Mouse (Mus musculus) heart, embryonic 16.5 days (tissue): ENCODE measurements around the gene Oaz2. TPM values are rescaled to one million over a fixed set of nuclear protein-coding genes. Genes with fewer than 3 reads are reported as not detected.

Experiments used
- ATAC-seq: fragments of 200-750 bp; cut with Nextera tagmentation; replicated peaks from 2 replicates; pipeline ENCODE4 v1.8.0; 2017; ENCODE audit warnings: moderate number of reproducible peaks; ENCODE audit not compliant: insufficient read depth, low FRiP score; ENCODE audit errors: extremely low read depth
- H3K27ac ChIP-seq: fragments of 300-500 bp; sonication (generic); 2 replicates; pipeline ENCODE4 v1.5.1; 2014; ENCODE audit warnings: mild to moderate bottlenecking, low read length, control low read depth, moderate library complexity
- H3K27me3 ChIP-seq: fragments of 300-500 bp; sonication (generic); 2 replicates; pipeline ENCODE4 v1.6.1; 2014; ENCODE audit warnings: low read length, mixed read lengths; ENCODE audit not compliant: control insufficient read depth, insufficient read depth
- H3K36me3 ChIP-seq: fragments of 300-500 bp; sonication (generic); 2 replicates; pipeline ENCODE4 v1.6.1; 2014; ENCODE audit not compliant: control insufficient read depth, insufficient read depth
- H3K4me1 ChIP-seq: fragments of 300-500 bp; sonication (generic); 2 replicates; pipeline ENCODE4 v1.6.1; 2014; ENCODE audit warnings: low read length, mixed read lengths; ENCODE audit not compliant: control insufficient read depth, insufficient read depth
- H3K4me2 ChIP-seq: fragments of 300-500 bp; sonication (generic); 2 replicates; pipeline ENCODE4 v1.6.1; 2014; ENCODE audit warnings: low read depth, mild to moderate bottlenecking, control low read depth, low read length
- H3K4me3 ChIP-seq: fragments of 300-500 bp; sonication (generic); 2 replicates; pipeline ENCODE4 v1.5.1; 2014; ENCODE audit warnings: mild to moderate bottlenecking, control low read depth, low read length
- H3K9ac ChIP-seq: fragments of 300-500 bp; sonication (generic); 2 replicates; pipeline ENCODE4 v1.6.1; 2014; ENCODE audit warnings: low read length, control low read depth
- H3K9me3 ChIP-seq: fragments of 300-500 bp; sonication (generic); replicated peaks from 2 replicates; pipeline ENCODE4 v1.6.1; 2016; ENCODE audit warnings: low read length; ENCODE audit not compliant: control insufficient read depth
- WGBS: fragments of 180-500 bp; shearing (Covaris S2); extraction: QIAGEN DNeasy Blood & Tissue Kit; methylation state at CpG from one replicate; pipeline ENCODE4 v1.1.7; 2014; 5-methylcytosine and 5-hydroxymethylcytosine counted together
- polyA plus RNA-seq: library from polyadenylated mRNA; unstranded; fragments of >200 nt; fragmentation: Nextera tagmentation; extraction: Ambion mirVana; gene quantifications from 2 replicates; pipeline ENCODE4 v1.2.1, GENCODE M21; 2015

Gene Oaz2
- polyA plus RNA-seq, result 299 and 313 TPM in 2 replicates

DNA sequence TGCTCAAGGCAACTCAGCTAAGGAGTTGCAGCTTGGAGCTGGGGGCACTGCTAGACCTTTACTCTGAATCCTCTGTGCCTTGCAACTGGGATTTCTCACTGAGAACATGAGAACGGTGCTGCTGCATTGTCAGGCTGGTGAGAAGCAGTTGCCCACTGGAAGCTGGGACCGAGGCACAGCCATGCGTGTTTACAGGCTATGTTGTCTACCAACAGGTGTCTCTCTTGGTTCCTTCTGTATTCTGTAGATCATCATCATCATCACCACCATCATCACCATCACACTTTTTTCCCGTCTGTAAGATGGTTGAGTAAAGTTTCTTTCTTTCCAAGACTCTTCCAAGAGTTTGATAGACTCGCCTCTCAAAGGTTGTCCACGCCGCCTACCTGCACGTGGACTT, at the start of gene Oaz2:
TSS of gene Oaz2 (plus strand) at position 301 of the 400 bp plus-strand sequence.
- 90% methylated on average over 8 of the region's 8 CpGs for WGBS
- no peak within 1 kb of the TSS for H3K4me3 ChIP-seq

GRCm38 (mm10) chr9:65619311-65619710, 48.5 kb upstream of the Oaz2 start:
- Histone ChIP-seq H3K9ac (no peak overlapping the region), H3K9me3 (no peaks in the 10 kb centered on the region), H3K36me3 (no peaks in the 10 kb centered on the region), H3K4me2 (no peak overlapping the region), H3K27ac (no peak overlapping the region), H3K4me1 (no peaks in the 10 kb centered on the region), H3K27me3 (no peaks in the 10 kb centered on the region), H3K4me3 (no peak overlapping the region)
- ATAC-seq, result no peak
- WGBS, result 59% methylated on average over 3 of the region's 3 CpGs

More for the DNA sequence above, at the start of gene Oaz2:
- Histone ChIP-seq H3K4me2 (no peak within 1 kb of the TSS), H3K27me3 (no peaks in the 10 kb centered on the region), H3K36me3 (no peaks in the 10 kb centered on the region), H3K9ac (no peak within 1 kb of the TSS), H3K9me3 (no peaks in the 10 kb centered on the region), H3K4me1 (peaks cover 18% of the 10 kb centered on the region), H3K27ac (no peak within 1 kb of the TSS)
- ATAC-seq, result no peak

- WGBS, result 83% methylated on average over 4 of the region's 4 CpGs
- Histone ChIP-seq H3K9me3 (no peaks in the 10 kb centered on the region), H3K9ac (no peak overlapping the region)
Measured at GRCm38 (mm10) chr9:65621196-65621595, 46.6 kb upstream of the Oaz2 start.

GRCm38 (mm10) chr9:65621666-65622065, 46.1 kb upstream of the Oaz2 start:
- Histone ChIP-seq H3K4me3 (no peak overlapping the region), H3K9ac (no peak overlapping the region), H3K4me2 (no peak overlapping the region), H3K4me1 (no peaks in the 10 kb centered on the region), H3K27ac (no peak overlapping the region), H3K36me3 (no peaks in the 10 kb centered on the region), H3K9me3 (no peaks in the 10 kb centered on the region), H3K27me3 (no peaks in the 10 kb centered on the region)
- ATAC-seq, result no peak
- WGBS, result 84% methylated on average over 2 of the region's 2 CpGs

More at GRCm38 (mm10) chr9:65621196-65621595, 46.6 kb upstream of the Oaz2 start:
- Histone ChIP-seq H3K27ac (no peak overlapping the region), H3K27me3 (no peaks in the 10 kb centered on the region), H3K4me1 (no peaks in the 10 kb centered on the region), H3K36me3 (no peaks in the 10 kb centered on the region), H3K4me3 (no peak overlapping the region), H3K4me2 (no peak overlapping the region)
- no peak for ATAC-seq

- Histone ChIP-seq H3K36me3 (no peaks in the 10 kb centered on the region), H3K4me2 (no peak overlapping the region), H3K9me3 (no peaks in the 10 kb centered on the region), H3K27me3 (no peaks in the 10 kb centered on the region), H3K27ac (no peak overlapping the region), H3K4me3 (no peak overlapping the region), H3K9ac (no peak overlapping the region), H3K4me1 (no peaks in the 10 kb centered on the region)
- WGBS, result 73% methylated on average over 5 of the region's 5 CpGs
- no peak for ATAC-seq
Measured at GRCm38 (mm10) chr9:65622826-65623225, 45.0 kb upstream of the Oaz2 start.

DNA sequence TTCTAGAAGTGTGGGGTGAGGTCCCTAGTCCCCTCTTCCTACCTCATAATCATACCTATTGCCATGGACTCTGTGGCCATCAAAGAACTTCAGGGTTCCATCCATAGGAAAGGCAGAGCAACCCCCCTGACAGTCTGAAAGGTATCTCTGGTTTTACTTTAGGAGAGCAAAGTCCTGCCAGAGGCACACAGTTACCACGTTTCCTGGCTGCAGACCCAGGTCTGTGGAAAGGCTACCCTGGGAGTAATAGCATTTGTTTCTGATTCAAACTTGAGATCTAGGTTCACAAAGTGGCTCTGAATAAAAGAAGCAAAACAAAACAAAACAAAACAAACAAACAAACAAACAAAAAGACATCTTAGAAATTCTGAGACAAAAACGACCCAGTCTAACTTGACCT, 43.5 kb upstream of the Oaz2 start:
- Histone ChIP-seq H3K36me3 (no peaks in the 10 kb centered on the region), H3K4me2 (no peak overlapping the region), H3K9ac (no peak overlapping the region), H3K27me3 (no peaks in the 10 kb centered on the region), H3K4me3 (no peak overlapping the region), H3K27ac (no peak overlapping the region), H3K9me3 (no peaks in the 10 kb centered on the region), H3K4me1 (peaks cover 4% of the 10 kb centered on the region; the same call in 1 of the 2 replicates)
- WGBS, result 74% methylated on average over 2 of the region's 2 CpGs
- ATAC-seq, result no peak

DNA sequence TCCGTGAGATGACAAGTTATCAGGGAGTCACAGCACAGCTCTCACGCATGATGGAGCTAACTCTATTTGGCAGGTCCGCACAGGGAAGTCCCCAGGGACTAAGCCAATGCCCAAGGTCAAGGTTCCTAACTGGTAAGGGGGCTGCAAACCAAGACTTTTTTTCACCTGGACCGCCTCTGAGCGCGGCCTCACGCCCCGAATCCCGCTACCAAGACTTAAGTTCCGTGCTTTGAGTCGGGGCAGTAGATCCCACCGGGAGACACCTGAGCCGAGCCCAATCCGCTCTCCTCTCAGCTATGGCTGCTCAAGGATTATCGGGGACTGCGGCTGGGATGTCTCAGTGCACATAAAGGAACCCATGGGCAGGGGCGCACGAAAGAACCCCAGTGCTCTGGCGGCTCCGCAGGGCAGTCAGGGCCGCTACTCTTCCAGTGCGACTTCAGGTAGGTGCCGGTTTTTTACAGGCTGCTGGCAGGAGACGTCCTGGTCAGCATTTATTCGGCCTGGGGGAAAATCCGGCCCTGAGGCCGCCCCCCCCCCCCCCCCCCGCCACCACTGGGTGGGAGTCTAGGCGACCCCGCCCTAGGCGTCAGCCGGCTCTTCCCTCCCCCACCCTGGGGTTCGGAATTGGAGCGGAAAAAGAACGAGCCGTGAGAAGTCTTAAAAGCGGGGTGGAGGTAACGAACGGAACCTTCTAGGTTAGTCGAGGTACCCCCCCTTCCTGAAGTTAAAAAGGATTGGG, 38.6 kb upstream of the Oaz2 start, which contains the start of gene Rbpms2:
TSS of gene Rbpms2 (plus strand) at position 624 of the 742 bp plus-strand sequence.
- peak within 1 kb of the TSS; percentile 96 for H3K27ac ChIP-seq
- H3K9ac ChIP-seq, result peak within 1 kb of the TSS; percentile 95
- H3K9me3 ChIP-seq, result no peaks in the 10 kb centered on the region
- H3K4me1 ChIP-seq, result peaks cover 11% of the 10 kb centered on the region
- H3K4me3 ChIP-seq, result peak within 1 kb of the TSS; percentile 90
- H3K4me2 ChIP-seq, result peak within 1 kb of the TSS; percentile 93
- 1% methylated on average over 37 of the region's 40 CpGs for WGBS
- H3K36me3 ChIP-seq, result no peaks in the 10 kb centered on the region
- no peaks in the 10 kb centered on the region for H3K27me3 ChIP-seq
- ATAC-seq, result no peak

DNA sequence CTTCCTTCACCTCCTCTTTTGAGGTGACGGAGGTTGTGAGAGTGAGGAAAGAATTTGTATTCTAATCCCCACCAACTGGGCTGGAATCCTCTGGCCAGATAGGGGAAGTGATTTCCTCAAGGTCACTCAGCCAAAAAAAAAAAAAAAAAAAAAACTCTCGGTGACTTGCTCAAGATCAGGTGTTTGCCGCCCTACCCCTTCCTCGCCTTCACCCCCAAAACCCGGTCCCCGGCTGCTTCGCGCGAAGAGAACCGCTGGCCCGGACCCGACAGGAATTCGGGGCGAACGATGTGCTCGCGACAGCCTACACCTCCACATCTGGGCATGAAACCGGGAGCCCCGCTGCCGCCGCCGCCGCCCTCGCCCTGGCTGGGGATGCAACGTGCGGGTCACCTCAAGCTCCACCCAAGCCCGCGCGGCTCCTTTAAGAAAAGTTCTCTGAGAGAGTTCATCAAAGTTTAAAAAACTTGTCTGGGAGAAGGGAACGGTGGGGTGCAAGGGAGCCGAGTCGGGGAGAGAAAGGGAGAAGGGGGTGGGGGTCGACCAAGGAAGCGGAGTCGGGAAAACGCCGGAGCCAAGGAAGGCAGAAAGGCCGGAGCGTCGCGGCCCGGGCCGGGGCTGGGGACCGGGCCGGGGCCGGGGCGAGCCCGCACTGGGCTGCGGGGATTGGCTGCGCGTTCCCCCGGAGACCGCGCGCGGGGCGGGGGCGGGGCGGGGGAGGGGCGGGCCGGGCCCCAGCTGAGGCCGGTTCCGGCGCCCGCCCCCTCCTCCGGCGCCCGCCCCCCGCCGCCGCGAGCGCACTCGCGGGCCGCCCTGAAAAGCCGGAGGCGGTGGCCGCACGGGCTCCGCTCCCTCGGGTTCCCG, 37.8 kb upstream of the Oaz2 start:
- WGBS, result under 1% methylated on average over 39 of the region's 83 CpGs
- peak overlapping the region; percentile 90 for H3K4me3 ChIP-seq
- peak; percentile 91 for ATAC-seq

More for the DNA sequence above, 37.8 kb upstream of the Oaz2 start:
- peak overlapping the region; percentile 95 for H3K9ac ChIP-seq
- peaks cover 11% of the 10 kb centered on the region for H3K4me1 ChIP-seq
- no peaks in the 10 kb centered on the region for H3K36me3 ChIP-seq
- peak overlapping the region; percentile 96 for H3K27ac ChIP-seq
- H3K27me3 ChIP-seq, result no peaks in the 10 kb centered on the region
- peak overlapping the region; percentile 93 for H3K4me2 ChIP-seq
- H3K9me3 ChIP-seq, result no peaks in the 10 kb centered on the region
